Mouse (Mus musculus): ENCODE results near the gene Aaas. TPM values are rescaled to one million over a fixed set of nuclear protein-coding genes. Genes with fewer than 3 reads are reported as not detected.
"Not testable (repeated sequence)": the region's sequence is repeated elsewhere in the genome, so short reads cannot be mapped to it uniquely, and the experiment has no call there.

Gene Aaas
- total RNA-seq, 1 experiment from 2014 or later = 111 TPM

GRCm38 (mm10) chr15:102358834-102359233 is 8.3 kb upstream of the Aaas start:
- ATAC-seq (replicated peaks; ENCODE audit: low read depth, poor library complexity, severe bottlenecking) = no peak

- ATAC-seq (replicated peaks; ENCODE audit: low read depth, poor library complexity, severe bottlenecking) = 0 out of 2 replicates have a peak, but pooled peaks have one; percentile 12
Observed at GRCm38 (mm10) chr15:102358126-102358525, 7.6 kb upstream of the Aaas start.

- no peak for ATAC-seq (replicated peaks; ENCODE audit: low read depth, poor library complexity, severe bottlenecking)
Observed at GRCm38 (mm10) chr15:102356501-102357325, 6.1 kb upstream of the Aaas start.

- peak; percentile 23; the same call in 1 of the 2 replicates for ATAC-seq (replicated peaks; ENCODE audit: low read depth, poor library complexity, severe bottlenecking)
Observed at GRCm38 (mm10) chr15:102355871-102356441, 5.4 kb upstream of the Aaas start.

- peak; percentile 27 for ATAC-seq (replicated peaks; ENCODE audit: low read depth, poor library complexity, severe bottlenecking)
Observed at GRCm38 (mm10) chr15:102355134-102355870, 4.7 kb upstream of the Aaas start.

- no peak for ATAC-seq (replicated peaks; ENCODE audit: low read depth, poor library complexity, severe bottlenecking)
Observed at GRCm38 (mm10) chr15:102353986-102354385, 3.4 kb upstream of the Aaas start.

- no peak for ATAC-seq (replicated peaks; ENCODE audit: low read depth, poor library complexity, severe bottlenecking)
Observed at GRCm38 (mm10) chr15:102352177-102352576, 1.6 kb upstream of the Aaas start.

GRCm38 (mm10) chr15:102350942-102351291 is 346 bp upstream of the Aaas start:
- ATAC-seq (replicated peaks; ENCODE audit: low read depth, poor library complexity, severe bottlenecking) = peak; percentile 10

- ATAC-seq (replicated peaks; ENCODE audit: low read depth, poor library complexity, severe bottlenecking) = no peak
Observed at GRCm38 (mm10) chr15:102346444-102346843, 4.1 kb downstream of the Aaas start.

- no peak for ATAC-seq (replicated peaks; ENCODE audit: low read depth, poor library complexity, severe bottlenecking)
Observed at GRCm38 (mm10) chr15:102344490-102344889, 6.1 kb downstream of the Aaas start.

GRCm38 (mm10) chr15:102341580-102341979 is 9.0 kb downstream of the Aaas start:
- peak; percentile 88 for ATAC-seq (replicated peaks; ENCODE audit: low read depth, poor library complexity, severe bottlenecking)

- ATAC-seq (replicated peaks; ENCODE audit: low read depth, poor library complexity, severe bottlenecking) = no peak
Observed at GRCm38 (mm10) chr15:102339612-102340011, 11.0 kb downstream of the Aaas start.

GRCm38 (mm10) chr15:102336946-102337345 is 13.6 kb downstream of the Aaas start:
- ATAC-seq (replicated peaks; ENCODE audit: low read depth, poor library complexity, severe bottlenecking) = no peak

GRCm38 (mm10) chr15:102335925-102336324 is 14.6 kb downstream of the Aaas start:
- not testable (repeated sequence) for ATAC-seq (replicated peaks; ENCODE audit: low read depth, poor library complexity, severe bottlenecking)

- ATAC-seq (replicated peaks; ENCODE audit: low read depth, poor library complexity, severe bottlenecking) = no peak
Observed at GRCm38 (mm10) chr15:102335254-102335653, 15.3 kb downstream of the Aaas start.

GRCm38 (mm10) chr15:102331610-102332015 is 19.0 kb downstream of the Aaas start, which contains the start of gene Myg1:
Myg1 (plus strand) TSS chr15:102331709.
- peak; percentile 97 for ATAC-seq (replicated peaks; ENCODE audit: low read depth, poor library complexity, severe bottlenecking)

GRCm38 (mm10) chr15:102326892-102327291 is 23.7 kb downstream of the Aaas start:
- ATAC-seq (replicated peaks; ENCODE audit: low read depth, poor library complexity, severe bottlenecking) = no peak

GRCm38 (mm10) chr15:102326022-102326576 is 24.5 kb downstream of the Aaas start, which contains the start of gene Pfdn5:
Pfdn5 (plus strand) TSS chr15:102326116.
- peak; percentile 100 for ATAC-seq (replicated peaks; ENCODE audit: low read depth, poor library complexity, severe bottlenecking)

- ATAC-seq (replicated peaks; ENCODE audit: low read depth, poor library complexity, severe bottlenecking) = no peak
Observed at GRCm38 (mm10) chr15:102324654-102325473, 25.7 kb downstream of the Aaas start.

GRCm38 (mm10) chr15:102316263-102316662 is 34.3 kb downstream of the Aaas start:
- ATAC-seq (replicated peaks; ENCODE audit: low read depth, poor library complexity, severe bottlenecking) = peak; percentile 84
